Mouse (Mus musculus): ENCODE results near the gene Plpp2.
A peak's percentile ranks its signal among the peaks of the same experiment; 100 is the strongest.

Plpp2 gene

DNA sequence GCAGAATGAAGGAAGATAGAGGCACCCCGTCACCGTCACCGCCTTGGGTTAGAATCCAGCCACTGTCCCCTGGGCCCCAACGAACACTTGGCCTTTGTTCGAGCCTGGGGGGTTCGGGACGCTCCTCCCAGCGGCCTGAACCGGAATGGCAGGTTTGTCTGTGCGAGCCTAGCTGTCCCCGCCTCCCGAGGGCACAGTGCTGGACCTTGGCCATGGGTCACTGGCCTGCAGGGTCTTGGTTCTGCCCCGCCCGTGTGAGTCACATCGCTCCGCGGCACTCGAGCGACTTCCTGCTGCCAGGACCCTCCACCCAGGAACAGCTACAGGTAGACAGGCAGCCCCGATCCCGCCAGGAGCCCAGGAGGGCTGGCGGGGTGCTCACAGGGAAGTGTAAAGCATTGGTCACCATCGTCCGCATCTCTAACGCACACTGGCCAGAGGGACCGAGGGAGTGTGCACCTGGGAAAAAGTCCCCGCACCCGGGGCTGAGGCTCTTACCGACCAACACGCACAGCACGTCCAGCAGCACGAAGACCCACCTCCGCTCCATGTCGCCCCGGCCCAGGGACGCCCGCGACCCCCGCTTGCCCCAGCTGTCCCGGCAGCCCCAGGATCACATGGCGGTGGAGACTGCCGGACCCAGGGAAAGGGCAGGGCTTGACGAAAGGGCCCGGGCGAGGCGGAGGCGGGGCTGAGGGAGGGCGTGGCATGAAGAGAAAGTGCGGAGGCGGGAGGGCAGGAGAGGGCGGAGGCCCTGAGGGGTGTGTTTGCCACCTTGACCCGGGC lies at the start of gene Plpp2:
Gene Plpp2, minus strand, starts transcription at position 671 of the 786 bp plus-strand sequence.
- no peak for DNase-seq (ENCODE audit: low read depth, low spot score)

DNA sequence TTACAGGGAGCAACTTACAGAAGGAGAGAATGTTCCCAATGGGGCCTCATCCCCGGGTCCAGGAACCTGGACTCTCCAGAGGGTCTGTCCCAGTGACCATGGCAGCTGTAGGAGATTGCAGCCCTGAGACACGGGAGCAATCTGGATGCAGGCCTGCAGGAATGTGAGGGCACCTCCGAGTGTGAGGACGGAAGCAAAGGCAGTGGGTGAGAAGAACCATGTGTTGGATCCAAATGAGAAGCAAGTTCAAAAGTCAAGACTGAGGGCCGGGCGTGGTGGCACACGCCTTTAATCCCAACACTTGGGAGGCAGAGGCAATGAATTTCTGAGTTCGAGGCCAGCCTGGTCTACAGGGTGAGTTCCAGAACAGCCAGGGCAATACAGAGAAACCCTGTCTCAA lies 47.9 kb upstream of the Plpp2 start:
- no peak for DNase-seq (ENCODE audit: low read depth, low spot score)

DNA sequence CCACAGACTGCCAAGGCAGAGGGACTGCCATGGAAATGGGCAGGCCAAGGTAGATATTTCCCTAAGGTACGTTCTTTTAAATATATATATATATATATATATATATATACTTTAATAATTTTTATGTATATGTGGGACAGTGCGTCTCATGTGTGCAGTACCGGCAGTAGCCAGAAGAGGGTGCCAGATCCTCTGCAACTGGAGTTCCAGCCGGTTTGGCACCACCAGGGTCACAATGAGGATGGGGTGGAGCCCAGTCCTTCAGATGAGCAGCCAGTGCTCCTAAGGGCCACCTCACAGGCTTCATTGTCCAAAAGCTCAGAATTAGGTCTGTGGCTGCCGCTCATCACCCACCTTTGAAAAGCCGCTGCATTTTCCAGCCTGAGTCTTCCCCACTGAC lies 47.2 kb upstream of the Plpp2 start:
- DNase-seq (ENCODE audit: low read depth, low spot score) = no peak

DNA sequence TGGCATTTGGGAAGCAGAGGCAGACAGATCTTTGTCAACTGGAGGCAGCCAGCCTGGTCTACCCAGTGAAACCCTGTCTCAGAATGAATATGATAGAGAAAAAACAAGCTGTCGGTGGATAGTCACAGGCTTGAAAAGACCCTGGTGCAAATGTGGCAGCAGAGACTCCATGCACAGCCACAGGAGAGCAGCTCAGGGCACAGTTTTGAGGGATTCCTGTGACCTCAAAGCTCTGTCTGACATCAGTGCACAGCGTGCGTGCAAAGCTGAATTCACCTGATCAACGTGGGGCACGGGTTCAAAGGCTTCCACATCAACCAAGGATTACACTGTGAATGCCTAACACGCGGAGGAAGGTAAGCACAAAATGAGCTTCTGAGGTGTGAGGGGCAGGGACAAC lies 46.8 kb upstream of the Plpp2 start:
- DNase-seq (ENCODE audit: low read depth, low spot score) = no peak

DNA sequence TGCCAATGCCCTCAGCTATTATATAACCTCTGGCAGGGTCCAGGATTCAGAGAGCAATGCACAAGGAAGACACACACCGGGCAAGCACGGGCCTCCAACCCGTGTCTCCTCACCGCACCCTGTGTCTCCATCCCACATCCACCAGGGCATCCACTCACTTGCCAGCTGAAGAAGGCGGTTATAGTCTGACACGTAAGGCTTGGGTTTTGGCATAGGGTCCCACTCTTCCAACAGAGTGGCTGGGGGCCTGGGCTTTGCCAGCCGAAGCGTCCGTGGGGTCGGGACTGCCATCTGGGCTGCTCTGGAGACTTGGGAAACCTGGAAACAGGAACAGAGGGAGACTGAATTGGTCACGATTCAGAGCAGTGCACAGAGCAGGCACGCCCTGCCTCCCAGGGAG lies 46.2 kb upstream of the Plpp2 start:
- DNase-seq (ENCODE audit: low read depth, low spot score) = no peak

DNA sequence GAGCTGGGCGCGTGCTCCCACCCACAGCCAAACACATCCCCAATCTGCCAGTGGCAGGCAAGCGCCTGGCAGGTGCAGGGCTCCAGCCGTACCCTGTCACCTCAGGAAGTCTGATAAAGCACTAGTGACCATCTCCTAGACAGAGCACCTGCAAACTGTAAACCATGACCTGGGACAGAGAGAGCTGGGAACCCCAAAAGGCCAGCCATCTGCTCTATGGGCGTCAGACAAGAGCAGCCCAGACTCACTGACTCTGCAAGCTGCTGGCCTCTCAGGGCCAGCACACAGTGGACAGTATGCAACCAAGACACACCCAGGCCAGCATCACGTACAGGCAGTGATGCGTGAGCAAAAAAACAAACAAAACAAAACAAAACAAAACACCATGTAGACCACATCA lies 45.3 kb upstream of the Plpp2 start:
- no peak for DNase-seq (ENCODE audit: low read depth, low spot score)

DNA sequence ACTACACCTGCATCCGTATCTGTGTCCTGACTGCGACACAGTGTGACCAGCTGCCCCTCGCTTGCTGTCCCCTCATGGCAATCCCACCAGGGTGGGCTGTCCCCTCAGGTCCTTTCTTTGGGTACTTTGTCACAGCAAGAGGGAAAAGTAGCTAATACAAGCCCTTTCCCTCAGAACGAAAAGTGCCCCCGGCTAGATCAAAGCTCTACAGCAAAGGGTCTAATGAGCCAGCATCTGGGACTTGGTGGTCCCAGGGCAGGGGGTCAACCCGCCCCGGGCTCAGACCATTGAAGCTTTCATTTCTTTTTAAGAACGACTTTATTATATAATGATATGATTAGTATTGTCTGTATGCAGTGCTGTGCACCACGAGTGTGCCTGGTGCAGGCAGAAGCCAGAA lies 44.7 kb upstream of the Plpp2 start:
- no peak for DNase-seq (ENCODE audit: low read depth, low spot score)

DNA sequence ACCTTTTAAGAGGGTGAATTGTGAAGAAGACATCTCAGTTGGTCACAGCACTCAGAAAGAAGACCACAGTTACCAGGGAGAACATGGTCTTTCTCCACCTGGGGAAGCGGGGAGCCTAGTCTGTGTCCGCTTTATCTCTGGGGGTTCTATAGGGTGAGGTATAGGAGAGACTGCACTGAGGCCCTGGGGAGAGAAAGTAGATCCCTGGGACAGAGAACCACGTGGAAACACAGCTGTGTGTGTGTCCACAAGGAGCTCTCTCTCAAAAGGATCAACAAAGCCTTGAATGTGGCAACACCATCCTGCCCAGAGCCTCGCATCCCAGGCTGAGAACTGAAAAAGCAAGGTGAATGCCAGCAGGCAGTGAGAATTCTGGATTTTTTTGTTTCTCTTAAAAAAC lies 43.8 kb upstream of the Plpp2 start:
- DNase-seq (ENCODE audit: low read depth, low spot score) = no peak

DNA sequence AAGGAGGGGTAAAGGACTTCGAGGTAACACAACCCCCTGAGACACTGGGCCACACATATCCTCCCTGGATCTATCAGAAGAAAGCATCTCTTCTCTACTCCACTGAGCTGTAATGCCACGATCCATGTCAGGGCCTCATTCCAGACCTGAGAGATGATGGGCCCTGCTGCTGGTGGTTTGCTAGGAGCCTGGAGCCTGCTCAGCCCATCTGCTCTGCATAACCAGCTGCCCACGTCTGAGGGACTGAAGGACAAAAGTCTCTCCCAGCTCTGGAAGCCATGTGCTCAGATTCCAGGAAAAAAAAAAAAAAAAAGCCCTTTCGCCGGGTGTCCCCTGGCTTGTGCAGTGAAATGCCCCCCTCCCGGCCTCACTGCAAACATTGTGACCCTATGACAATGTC lies 42.2 kb upstream of the Plpp2 start:
- DNase-seq (ENCODE audit: low read depth, low spot score) = no peak

DNA sequence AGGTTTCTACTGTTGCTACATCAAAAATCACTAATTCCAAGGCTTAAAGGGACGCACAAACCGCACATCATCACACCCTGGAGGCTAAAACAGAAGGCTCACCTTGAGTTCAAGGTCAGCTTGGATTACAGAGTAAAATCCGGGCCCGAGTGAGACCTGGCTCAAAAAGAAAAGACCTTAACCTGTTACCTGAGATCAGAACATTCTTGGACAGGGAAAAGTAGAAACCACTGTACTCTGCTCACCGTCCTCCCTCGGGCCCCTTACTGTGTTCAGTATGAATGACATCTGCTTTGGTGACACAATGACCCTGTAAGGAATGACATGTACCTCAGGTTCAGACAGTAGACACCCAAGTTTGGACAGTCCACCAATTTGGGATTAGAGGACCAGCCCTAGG lies 41.2 kb upstream of the Plpp2 start:
- no peak for DNase-seq (ENCODE audit: low read depth, low spot score)

DNA sequence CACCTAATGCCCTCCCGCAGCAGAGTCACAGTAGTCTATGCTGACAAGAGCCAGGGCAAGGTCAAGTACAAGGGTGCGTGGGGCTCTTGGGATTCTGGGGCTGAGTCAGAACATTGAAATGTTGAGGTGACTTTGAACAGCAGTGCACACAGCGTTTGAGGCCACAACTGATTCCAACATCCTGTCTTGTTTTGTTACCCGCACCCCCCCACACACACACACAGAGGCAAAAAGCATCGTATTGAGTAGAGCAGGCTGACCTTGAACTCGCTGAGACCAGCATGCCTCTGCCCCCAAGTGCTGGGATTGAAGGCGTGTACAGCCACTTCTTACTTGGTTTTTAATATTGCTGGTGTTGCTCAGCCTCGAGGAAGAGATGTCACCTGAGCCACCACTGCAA lies 40.8 kb upstream of the Plpp2 start:
- DNase-seq (ENCODE audit: low read depth, low spot score) = no peak

DNA sequence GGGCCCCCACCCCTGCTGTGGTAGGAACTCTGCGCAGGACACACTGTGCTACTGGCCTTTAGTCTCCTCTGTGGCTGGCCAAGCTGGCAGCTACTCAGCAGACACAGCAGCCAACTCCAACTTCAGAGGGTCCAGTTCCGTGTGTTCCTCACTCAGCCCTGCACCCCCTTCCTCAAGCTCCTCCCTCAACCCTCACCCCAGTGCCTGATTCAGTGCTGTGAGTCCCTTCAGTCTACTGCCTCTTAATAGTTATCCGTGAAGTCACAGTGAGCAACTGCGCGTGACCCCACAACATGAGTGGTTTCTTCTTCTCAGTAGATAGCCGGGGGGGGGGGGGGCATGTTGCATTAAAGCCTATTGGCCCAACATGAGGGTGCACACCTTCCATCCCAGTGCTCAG lies 40.0 kb upstream of the Plpp2 start:
- no peak for DNase-seq (ENCODE audit: low read depth, low spot score)

DNA sequence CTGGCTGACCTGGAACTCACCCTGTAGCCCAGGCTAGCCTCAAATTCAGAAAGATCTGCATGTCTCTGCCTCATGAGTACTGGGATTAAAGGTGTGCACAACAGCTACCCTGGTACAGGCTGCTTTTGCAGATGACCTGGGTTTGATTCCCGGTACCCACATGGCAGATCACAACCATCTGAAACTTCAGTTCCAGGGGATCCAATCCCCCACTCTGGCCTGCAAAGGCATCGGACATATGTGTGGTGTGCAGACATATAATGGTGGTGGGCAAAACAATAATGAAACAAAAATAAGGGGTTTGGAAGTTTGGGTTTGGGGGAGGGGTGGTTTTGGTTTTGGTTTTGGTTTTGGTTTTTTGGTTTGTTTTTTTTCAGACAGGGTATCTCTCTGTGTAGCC lies 37.7 kb upstream of the Plpp2 start:
- no peak for DNase-seq (ENCODE audit: low read depth, low spot score)

DNA sequence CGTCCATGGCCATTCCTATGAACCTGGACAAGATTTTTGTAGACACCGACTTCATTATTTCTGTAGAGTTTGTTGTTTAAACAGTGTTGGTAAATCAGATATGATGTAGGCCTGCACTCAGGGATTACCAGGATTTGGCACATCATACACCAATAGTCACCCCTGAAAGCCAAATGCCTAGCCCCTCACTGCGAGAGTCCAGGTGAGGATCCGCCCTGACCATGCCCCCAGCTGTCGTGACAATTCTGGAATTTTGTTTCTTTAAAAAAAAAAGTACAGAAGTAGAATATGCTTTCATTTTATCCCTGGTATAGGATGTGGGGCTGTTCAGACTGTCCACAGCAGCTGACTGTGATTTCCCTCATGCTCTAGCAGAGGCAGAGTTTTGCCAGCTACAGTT lies 36.3 kb upstream of the Plpp2 start:
- no peak for DNase-seq (ENCODE audit: low read depth, low spot score)

DNA sequence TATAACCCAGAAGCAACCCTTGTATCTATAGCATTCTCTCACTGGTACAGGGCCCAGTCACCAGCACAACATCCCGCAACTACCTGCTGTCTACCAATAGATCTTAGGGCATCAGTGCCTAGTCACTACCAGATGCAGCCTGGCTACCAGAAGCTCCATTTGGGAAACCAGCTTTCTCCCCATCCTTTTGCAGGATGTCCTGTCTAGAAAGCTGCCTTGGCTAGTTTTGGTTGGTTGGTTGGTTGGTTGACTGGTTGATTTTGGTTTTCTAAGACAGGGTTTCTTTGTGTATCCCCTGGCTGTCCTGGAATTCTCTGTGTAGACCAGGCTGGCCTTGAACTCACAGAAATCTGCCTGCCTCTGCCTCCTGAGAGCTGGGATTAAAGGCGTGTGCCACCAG lies 26.1 kb upstream of the Plpp2 start:
- DNase-seq (ENCODE audit: low read depth, low spot score) = no peak

DNA sequence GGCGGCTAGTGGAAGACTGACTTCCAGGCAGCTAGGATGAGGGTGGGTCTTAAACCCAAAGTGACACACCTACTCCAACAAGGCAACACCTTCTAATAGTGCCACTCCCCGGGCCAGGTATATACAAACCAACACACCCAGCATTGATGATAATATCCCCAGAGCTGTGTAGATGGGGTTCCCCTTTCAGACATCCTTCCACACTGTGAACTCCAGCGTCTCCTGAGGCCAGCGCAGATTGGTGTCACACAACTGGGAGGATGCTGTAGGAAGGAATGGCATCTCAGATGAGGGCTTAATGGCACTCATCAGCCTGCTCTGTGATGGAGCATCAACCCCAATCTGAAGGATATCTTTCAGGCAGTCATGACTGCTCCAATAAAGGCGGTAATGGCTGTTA lies 23.9 kb upstream of the Plpp2 start:
- DNase-seq (ENCODE audit: low read depth, low spot score) = no peak

DNA sequence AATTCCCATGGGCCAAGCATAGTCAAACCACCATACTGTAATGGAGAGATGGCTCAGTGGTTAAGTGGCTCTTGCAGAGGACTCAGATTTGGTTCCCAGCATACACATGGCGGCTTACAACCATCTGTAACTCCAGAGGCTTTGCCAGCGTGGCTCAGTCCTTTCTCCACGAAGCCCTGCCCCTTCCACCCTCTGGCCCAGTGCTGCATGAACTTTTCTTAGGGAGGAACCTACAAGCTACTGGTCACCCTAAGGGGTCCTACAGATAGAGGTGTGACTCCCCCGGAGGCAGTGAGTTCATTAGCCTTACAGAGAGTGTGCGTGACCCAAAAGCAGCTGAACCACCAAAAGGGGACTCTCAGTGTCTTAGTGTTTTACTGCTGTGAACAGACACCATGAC lies 23.4 kb upstream of the Plpp2 start:
- DNase-seq (ENCODE audit: low read depth, low spot score) = no peak

DNA sequence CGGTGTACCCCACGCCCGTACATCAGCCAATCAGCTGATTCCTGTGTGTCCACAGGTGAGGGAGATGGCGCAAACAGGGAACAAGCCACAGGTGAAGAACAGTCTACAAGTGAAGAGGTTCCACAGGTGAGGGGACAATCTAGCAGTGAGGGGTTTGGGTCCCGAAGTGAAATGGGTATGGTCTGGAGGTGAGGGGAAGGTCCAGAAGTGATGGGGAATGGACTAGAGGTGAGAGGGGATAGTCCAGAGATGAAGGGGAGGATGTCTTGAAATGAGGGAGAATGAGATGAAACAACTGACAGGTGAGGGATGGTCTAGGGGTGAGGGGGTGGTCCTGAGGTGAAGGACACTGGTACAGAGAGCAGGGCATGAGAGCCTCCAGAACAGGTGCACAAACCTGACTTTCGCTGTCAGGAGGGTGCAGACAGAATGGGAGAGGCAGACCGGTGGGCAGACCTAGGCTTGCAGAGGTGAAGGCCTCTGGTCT lies 21.7 kb upstream of the Plpp2 start:
- no peak for DNase-seq (ENCODE audit: low read depth, low spot score)

DNA sequence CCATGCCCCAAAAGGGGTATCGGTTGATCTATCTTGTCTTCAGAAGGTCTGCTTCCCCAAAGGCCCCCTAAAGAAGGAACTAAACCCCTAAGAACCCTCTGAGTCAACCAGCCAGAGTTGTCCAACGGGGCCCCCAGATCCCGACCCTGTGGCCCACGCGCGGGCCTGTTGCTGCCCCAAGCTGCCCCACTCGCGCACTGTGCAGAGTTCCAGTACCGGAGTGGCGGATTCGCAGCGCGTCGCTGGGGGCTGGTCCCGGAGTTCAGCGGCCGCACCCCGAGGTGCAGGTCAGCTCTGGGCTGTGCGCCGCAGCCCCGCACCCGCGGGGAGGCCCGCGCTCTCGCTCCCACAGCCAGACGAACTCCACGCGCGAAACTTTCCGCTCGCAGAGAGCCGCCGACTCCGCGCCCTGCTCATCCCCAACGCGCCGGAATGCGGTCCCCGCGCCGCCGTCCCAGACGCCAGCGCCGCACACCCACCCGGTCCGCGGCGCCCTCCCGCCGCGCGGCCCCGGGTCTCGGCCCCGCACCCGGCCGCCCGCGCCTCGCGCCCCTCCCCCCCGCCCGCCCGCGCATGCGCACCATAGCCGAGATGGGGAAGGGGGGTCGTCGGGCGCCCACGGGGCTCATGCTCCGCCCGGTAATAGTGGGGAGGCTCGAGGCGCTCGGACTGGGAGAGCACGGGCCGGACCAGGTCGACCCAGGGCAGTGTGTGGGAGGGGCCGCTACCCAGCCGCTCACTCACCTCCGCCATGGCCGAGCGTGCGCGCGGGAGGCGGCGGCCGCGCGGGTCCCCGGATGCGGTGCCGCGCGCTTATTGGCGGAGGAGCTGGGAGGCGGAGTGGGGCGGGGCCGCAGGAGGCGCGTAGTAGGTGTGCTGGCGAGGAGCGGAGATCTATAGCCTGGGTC lies 21.0 kb upstream of the Plpp2 start, which contains the start of gene Mier2:
Gene Mier2, minus strand, starts transcription at position 870 of the 908 bp plus-strand sequence.
- peak; percentile 36 for DNase-seq (ENCODE audit: low read depth, low spot score)

DNA sequence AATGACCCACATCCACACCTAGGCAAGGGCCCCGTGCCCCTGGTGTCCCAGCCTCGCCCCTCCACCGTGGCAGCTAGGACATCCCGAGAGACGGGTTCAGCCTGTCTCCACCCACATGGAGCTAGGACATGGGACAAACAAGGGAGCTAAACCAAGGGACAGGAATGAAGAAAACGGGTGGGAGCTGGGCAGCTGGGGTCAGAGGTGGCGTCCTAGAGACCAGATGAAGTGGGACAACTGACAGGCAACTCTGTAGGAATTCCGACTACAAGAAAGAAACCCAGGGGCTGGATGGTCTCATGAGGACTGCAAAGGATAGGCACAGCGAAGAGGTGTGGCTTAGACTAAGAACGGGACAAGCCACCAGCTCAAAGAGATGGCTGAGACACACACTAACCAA lies 20.1 kb upstream of the Plpp2 start:
- no peak for DNase-seq (ENCODE audit: low read depth, low spot score)

DNA sequence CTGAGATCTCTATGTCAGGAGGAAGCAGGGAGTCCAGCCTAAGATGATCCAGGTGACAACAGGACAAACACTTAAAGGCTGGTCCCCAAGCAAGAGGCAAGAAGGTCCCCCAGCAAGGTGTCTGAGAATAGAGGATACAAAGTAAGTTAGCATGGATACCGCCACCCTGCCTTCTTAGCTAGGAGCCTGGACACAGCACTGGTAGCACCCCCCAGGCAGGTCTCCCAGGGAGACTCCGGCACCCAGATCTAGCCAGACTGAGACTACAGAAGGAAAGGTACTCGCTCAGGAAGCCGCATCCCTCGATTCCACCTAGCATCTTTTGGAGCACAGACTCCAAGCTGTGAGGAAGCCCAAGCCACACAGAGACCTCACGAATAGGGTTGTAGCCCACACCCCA lies 19.6 kb upstream of the Plpp2 start:
- no peak for DNase-seq (ENCODE audit: low read depth, low spot score)

DNA sequence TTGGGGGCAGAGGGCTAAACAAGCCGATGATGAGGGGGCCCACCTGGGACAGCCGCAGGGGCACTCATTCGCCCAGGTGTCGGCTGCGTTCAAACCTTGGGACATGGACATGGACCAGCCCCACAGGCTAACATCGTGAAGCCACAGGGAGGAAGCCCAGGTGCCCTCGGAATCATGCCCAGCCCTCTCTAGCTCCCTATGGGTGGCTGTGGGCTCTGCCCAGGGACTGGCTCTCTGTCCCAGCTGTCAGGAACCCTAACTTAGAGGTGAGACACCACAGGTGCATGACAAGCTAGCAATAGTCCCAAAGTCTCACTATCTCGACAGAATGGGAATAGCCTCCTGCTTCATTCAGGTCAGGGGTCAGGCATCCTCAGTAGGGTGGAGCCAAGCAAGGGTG lies 18.9 kb upstream of the Plpp2 start:
- no peak for DNase-seq (ENCODE audit: low read depth, low spot score)

DNA sequence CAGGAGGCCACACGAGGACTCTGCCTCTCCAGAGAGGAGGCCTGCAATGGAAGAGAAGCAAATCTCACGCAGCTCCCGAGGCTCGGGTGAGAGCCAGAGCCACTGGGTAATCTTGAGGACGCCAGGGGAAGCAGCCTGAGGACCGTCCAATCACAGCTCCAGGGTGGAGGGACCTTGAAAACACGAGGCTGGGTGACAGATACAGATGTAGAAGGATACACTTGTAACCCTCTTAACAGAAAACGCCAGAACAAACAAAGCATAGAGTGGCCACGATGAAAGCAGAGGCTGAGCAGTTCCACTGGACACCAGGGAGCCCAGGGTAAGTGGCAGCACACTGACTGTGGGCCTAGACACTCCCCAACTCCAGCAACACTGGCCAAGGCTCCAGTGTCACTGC lies 16.8 kb upstream of the Plpp2 start:
- no peak for DNase-seq (ENCODE audit: low read depth, low spot score)

Measured in skeletal muscle tissue, adult 2 months (tissue).